9 mouse cellular contexts compared by ENCODE assay signal in genomic region chr11:114830433-114830773, GRCm38 (mm10). TPM values are rescaled to one million over a fixed set of nuclear protein-coding genes. Genes with fewer than 3 reads are reported as not detected.
DNase-seq lines count a peak whose midpoint lies in the region; ATAC-seq and TF ChIP-seq lines count a peak whose summit lies in the region.
"Had no signal": no experiment of that assay in that cellular context is flagged by ENCODE, and none has a peak within 500 bp of the region (broad histone marks: within the 10 kb centered on the region; RNA-seq: fewer than 3 reads in every experiment).

No protein-coding gene starts in this region.

- peaks cover 19% of the 10 kb centered on the region; the same call in 1 of the 2 replicates for H3K4me1 ChIP-seq in cerebellum, adult 2 months (ENCODE audit: control insufficient read depth, insufficient read depth, low read length)
- H3K4me1 ChIP-seq in lung, embryonic 15.5 days, result peaks cover 49% of the 10 kb centered on the region
- peaks cover 24% of the 10 kb centered on the region for H3K4me1 ChIP-seq in limb, embryonic 14.5 days (ENCODE audit: control insufficient read depth, insufficient read depth, low read length)
- 0 out of 2 replicates have a peak, but pooled peaks cover 2% of the 10 kb centered on the region for H3K4me1 ChIP-seq in small intestine, adult 2 months (ENCODE audit: control insufficient read depth, insufficient read depth, insufficient read length, low read length)

- no peaks in the 10 kb centered on the region for H3K9me3 ChIP-seq in lung, embryonic 15.5 days
- no peaks in the 10 kb centered on the region for H3K9me3 ChIP-seq in limb, embryonic 14.5 days (ENCODE audit: control insufficient read depth, low read length)

- peak overlapping the region; percentile 45 for H3K4me3 ChIP-seq in cerebellum, adult 2 months (replicated peaks; ENCODE audit: insufficient read depth, low read depth, low read length)
- peak overlapping the region; percentile 34 for H3K4me3 ChIP-seq in lung, embryonic 15.5 days
- peak overlapping the region; percentile 26 for H3K4me3 ChIP-seq in limb, embryonic 14.5 days (replicated peaks; ENCODE audit: low read length)
- H3K4me3 ChIP-seq in small intestine, adult 2 months (ENCODE audit: low read depth, low read length), result 0 out of 2 replicates have a peak overlapping the region, but pooled peaks have one; percentile 32

- H3K27me3 ChIP-seq in cerebellum, adult 2 months (ENCODE audit: control insufficient read depth, insufficient read depth, low read length), result no peaks in the 10 kb centered on the region
- no peaks in the 10 kb centered on the region for H3K27me3 ChIP-seq in lung, embryonic 15.5 days
- no peaks in the 10 kb centered on the region for H3K27me3 ChIP-seq in limb, embryonic 14.5 days (ENCODE audit: control insufficient read depth, insufficient read depth, low read length)
- H3K27me3 ChIP-seq in small intestine, adult 2 months (ENCODE audit: control insufficient read depth, insufficient read depth, low read length), result no peaks in the 10 kb centered on the region

- DNase-seq in cerebellum, adult 2 months, result no peak
- DNase-seq in cerebellum, postnatal 36 days, result no peak
- no peak for DNase-seq in lung, postnatal 36 days
- no peak for DNase-seq in limb, embryonic 14.5 days (ENCODE audit: low spot score)
- DNase-seq in urinary bladder, postnatal 4 days (ENCODE audit: low spot score in 2 of 2), result no peak
- DNase-seq in adipocyte (ENCODE audit: low spot score), result no peak

- no peak for TF ChIP-seq POLR2A in cerebellum, adult 2 months (IDR thresholded peaks at IDR 0.05; ENCODE audit: borderline replicate concordance, insufficient read depth, low read length)
- no peak for TF ChIP-seq POLR2A in limb, embryonic 14.5 days (IDR thresholded peaks at IDR 0.05; ENCODE audit: borderline replicate concordance, extremely low read depth, insufficient read depth, insufficient read length)
- no peak for TF ChIP-seq POLR2A in small intestine, adult 2 months (IDR thresholded peaks at IDR 0.05; ENCODE audit: low read depth, low read length)

- peak overlapping the region; percentile 95 for H3K27ac ChIP-seq in cerebellum, adult 2 months (ENCODE audit: insufficient read depth, low read length)
- peak overlapping the region; percentile 96 for H3K27ac ChIP-seq in lung, embryonic 15.5 days
- peak overlapping the region; percentile 88 for H3K27ac ChIP-seq in limb, embryonic 14.5 days (replicated peaks; ENCODE audit: low read depth, low read length)
- H3K27ac ChIP-seq in small intestine, adult 2 months (ENCODE audit: insufficient read depth, low read depth, low read length), result no peak overlapping the region

- ATAC-seq in lung, embryonic 15.5 days (ENCODE audit: borderline replicate concordance, extremely low read depth, low FRiP score, low TSS enrichment), result peak; percentile 14; the same call in 1 of the 2 replicates
- no peak for ATAC-seq in limb, embryonic 14.5 days (ENCODE audit: low FRiP score, low read depth)

- whole genome bisulfite sequencing in cerebellum, adult 2 months, result 10% methylated on average over 8 of the region's 8 CpGs
- 14% methylated on average over 8 of the region's 8 CpGs for WGBS in lung, embryonic 15.5 days
- 11% methylated on average over 8 of the region's 8 CpGs for WGBS in limb, embryonic 14.5 days
- 53% methylated on average over 8 of the region's 8 CpGs for WGBS in small intestine, adult 2 months

- no peak for TF ChIP-seq CTCF in cerebellum, adult 2 months (IDR thresholded peaks at IDR 0.05; ENCODE audit: borderline replicate concordance, insufficient read depth, low read depth, low read length)
- TF ChIP-seq CTCF in small intestine, adult 2 months (IDR thresholded peaks at IDR 0.05; ENCODE audit: extremely low read depth, insufficient read length, insufficient replicate concordance, low read depth, low read length), result no peak

- H3K9ac ChIP-seq in lung, embryonic 15.5 days, result peak overlapping the region; percentile 27; the same call in 1 of the 2 replicates
- peak overlapping the region; percentile 54; the same call in 1 of the 2 replicates for H3K9ac ChIP-seq in limb, embryonic 14.5 days (ENCODE audit: low read depth, low read length, severe bottlenecking)

- peak overlapping the region; percentile 71 for H3K4me2 ChIP-seq in lung, embryonic 15.5 days
- peak overlapping the region; percentile 62 for H3K4me2 ChIP-seq in limb, embryonic 14.5 days (replicated peaks; ENCODE audit: low read depth, low read length, severe bottlenecking)

- no peaks in the 10 kb centered on the region for H3K36me3 ChIP-seq in lung, embryonic 15.5 days
- no peaks in the 10 kb centered on the region for H3K36me3 ChIP-seq in limb, embryonic 14.5 days (ENCODE audit: control insufficient read depth, insufficient read depth, low read length)
- no peaks in the 10 kb centered on the region for H3K36me3 ChIP-seq in small intestine, adult 2 months (ENCODE audit: control insufficient read depth, insufficient read depth, low read length)

RNA-seq across cellular contexts. Expression of gene Gprc5c, which starts 20.5 kb away (rescaled TPM):
- 62.9 and 71.8 TPM in 2 replicates for polyA plus RNA-seq in cerebellum, adult 2 months (2012; rRNA removed)
- 35.4 and 36.1 TPM in 2 replicates for polyA plus RNA-seq in lung, embryonic 15.5 days (2015; fragmentation: Nextera tagmentation; extraction: Ambion mirVana)
- polyA plus RNA-seq in limb, embryonic 14.5 days (2012; rRNA removed), result 34.1 and 48.8 TPM in 2 replicates
- polyA plus RNA-seq in limb, embryonic 14.5 days (2014; fragmentation: Nextera tagmentation; extraction: Ambion mirVana), result 35.5 and 42.3 TPM in 2 replicates
- polyA plus RNA-seq in small intestine, adult 2 months (2012; rRNA removed), result 4.4 TPM in 2 replicates

RNA-seq across cellular contexts. Expression of gene Gpr142, which starts 31.7 kb away (rescaled TPM):
- polyA plus RNA-seq in cerebellum, adult 2 months (2012; rRNA removed), result 0.29 and 0.64 TPM in 2 replicates
- polyA plus RNA-seq in lung, embryonic 15.5 days (2015; fragmentation: Nextera tagmentation; extraction: Ambion mirVana), result not detected in 2 replicates
- polyA plus RNA-seq in limb, embryonic 14.5 days (2012; rRNA removed), result 0.19 TPM in 1 of 2 replicates, not detected in the other
- polyA plus RNA-seq in limb, embryonic 14.5 days (2014; fragmentation: Nextera tagmentation; extraction: Ambion mirVana), result not detected in 2 replicates
- polyA plus RNA-seq in small intestine, adult 2 months (2012; rRNA removed), result 0.10 TPM in 1 of 2 replicates, not detected in the other
- polyA plus RNA-seq: spleen, adult 2 months had no signal

RNA-seq across cellular contexts. Expression of gene Btbd17, which starts 34.7 kb away (rescaled TPM):
- 78.3 and 81.3 TPM in 2 replicates for polyA plus RNA-seq in cerebellum, adult 2 months (2012; rRNA removed)
- 0.71 and 1.1 TPM in 2 replicates for polyA plus RNA-seq in lung, embryonic 15.5 days (2015; fragmentation: Nextera tagmentation; extraction: Ambion mirVana)
- 2.7 and 3.2 TPM in 2 replicates for polyA plus RNA-seq in limb, embryonic 14.5 days (2012; rRNA removed)
- polyA plus RNA-seq in limb, embryonic 14.5 days (2014; fragmentation: Nextera tagmentation; extraction: Ambion mirVana), result 1.00 and 1.4 TPM in 2 replicates
- polyA plus RNA-seq in small intestine, adult 2 months (2012; rRNA removed), result 0.44 and 0.52 TPM in 2 replicates

RNA-seq across cellular contexts. Expression of gene Cd300a, which starts 59.4 kb away (rescaled TPM):
- 5.2 and 6.5 TPM in 2 replicates for polyA plus RNA-seq in cerebellum, adult 2 months (2012; rRNA removed)
- polyA plus RNA-seq in lung, embryonic 15.5 days (2015; fragmentation: Nextera tagmentation; extraction: Ambion mirVana), result 1.2 and 1.4 TPM in 2 replicates
- 2.2 and 3.1 TPM in 2 replicates for polyA plus RNA-seq in limb, embryonic 14.5 days (2012; rRNA removed)
- 1.2 and 1.5 TPM in 2 replicates for polyA plus RNA-seq in limb, embryonic 14.5 days (2014; fragmentation: Nextera tagmentation; extraction: Ambion mirVana)
- 0.76 and 0.91 TPM in 2 replicates for polyA plus RNA-seq in small intestine, adult 2 months (2012; rRNA removed)

Comparison
In these comparisons a context has a peak if more than half of its experiments do, and no peak if none do; other contexts are left out.
1. RNA of gene Btbd17, which starts 34.7 kb away (polyA plus RNA-seq): 78.3 to 81.3 TPM in cerebellum, adult 2 months; 1.00 to 3.2 TPM in limb, embryonic 14.5 days, 0.71 to 1.1 TPM in lung, embryonic 15.5 days and 0.44 to 0.52 TPM in small intestine, adult 2 months; every median in the first group is over 10 times any median in the second.
2. Peak in every context shown above with its lines, with median percentiles within 50 percentile points of each other: H3K4me3 ChIP-seq.